Mouse (Mus musculus) lung, embryonic 14.5 days (tissue): ENCODE results near the gene Kdelr3. TPM values are rescaled to one million over a fixed set of nuclear protein-coding genes. Genes with fewer than 3 reads are reported as not detected.

Source experiments
- ATAC-seq: fragments of 200-750 bp; cut with Nextera tagmentation; 2 replicates; pipeline ENCODE4 v1.8.0; 2017; ENCODE audit warnings: mild to moderate bottlenecking, moderate TSS enrichment, moderate library complexity; ENCODE audit not compliant: insufficient read depth
- DNase-seq: peaks from one replicate; pipeline ENCODE4 v3.0.0-alpha.2; 2015
- H3K27ac ChIP-seq: fragments of 300-500 bp; sonication (generic); 2 replicates; pipeline ENCODE4 v1.5.1; 2014; ENCODE audit warnings: low read depth, mild to moderate bottlenecking, moderate library complexity
- H3K27me3 ChIP-seq: fragments of 300-500 bp; sonication (generic); 2 replicates; pipeline ENCODE4 v1.6.1; 2014; ENCODE audit warnings: low read length, control low read depth; ENCODE audit not compliant: insufficient read depth
- H3K36me3 ChIP-seq: fragments of 300-500 bp; sonication (generic); 2 replicates; pipeline ENCODE4 v1.6.1; 2014; ENCODE audit warnings: control low read depth; ENCODE audit not compliant: insufficient read depth
- H3K4me1 ChIP-seq: fragments of 300-500 bp; sonication (generic); 2 replicates; pipeline ENCODE4 v1.6.1; 2014; ENCODE audit warnings: antibody characterized with exemption, control low read depth; ENCODE audit not compliant: insufficient read depth
- H3K4me2 ChIP-seq: fragments of 300-500 bp; sonication (generic); 2 replicates; pipeline ENCODE4 v1.6.1; 2014; ENCODE audit warnings: mild to moderate bottlenecking
- H3K4me3 ChIP-seq: fragments of 300-500 bp; sonication (generic); 2 replicates; pipeline ENCODE4 v1.5.1; 2014; ENCODE audit warnings: low read depth, low read length
- H3K9ac ChIP-seq: fragments of 300-500 bp; sonication (generic); 2 replicates; pipeline ENCODE4 v1.6.1; 2014
- H3K9me3 ChIP-seq: fragments of 300-500 bp; sonication (generic); 2 replicates; pipeline ENCODE4 v1.6.1; 2016; ENCODE audit warnings: low read depth, low read length, control low read depth
- CTCF ChIP-seq: IDR thresholded peaks from 2 replicates; pipeline ENCODE4 v1.5.1; 2016; ENCODE audit warnings: antibody characterized with exemption, low read depth
- WGBS: fragments of 180-500 bp; shearing (Covaris S2); extraction: QIAGEN DNeasy Blood & Tissue Kit; methylation state at CpG from one replicate; pipeline ENCODE4 v1.1.7; 2014; 5-methylcytosine and 5-hydroxymethylcytosine counted together
- polyA plus RNA-seq: library from polyadenylated mRNA; unstranded; fragments of >200 nt; fragmentation: Nextera tagmentation; extraction: Ambion mirVana; gene quantifications from 2 replicates; pipeline ENCODE4 v1.2.1, GENCODE M21; 2014

Gene Kdelr3
- polyA plus RNA-seq = 60.3 and 68.2 TPM in 2 replicates

- Histone ChIP-seq H3K27ac (peak within 1 kb of the TSS; percentile 54; the same call in 1 of the 2 replicates), H3K9ac (peak within 1 kb of the TSS; percentile 73), H3K4me3 (peak within 1 kb of the TSS; percentile 66), H3K4me1 (0 out of 2 replicates have a peak, but pooled peaks cover 10% of the 10 kb centered on the region), H3K36me3 (no peaks in the 10 kb centered on the region), H3K9me3 (no peaks in the 10 kb centered on the region), H3K4me2 (peak within 1 kb of the TSS; percentile 64), H3K27me3 (peaks cover 44% of the 10 kb centered on the region)
- no peak for TF ChIP-seq CTCF
- WGBS = under 1% methylated on average over 71 of the region's 71 CpGs
- DNase-seq = peak; percentile 90
- peak; percentile 71 for ATAC-seq
Observed at GRCm38 (mm10) chr15:79516171-79517096, at the start of gene Kdelr3. Gene Kdelr3 (plus strand): TSS chr15:79516411.

GRCm38 (mm10) chr15:79466601-79467286, 49.5 kb upstream of the Kdelr3 start:
- Histone ChIP-seq H3K9me3 (no peaks in the 10 kb centered on the region), H3K27me3 (no peaks in the 10 kb centered on the region), H3K4me2 (no peak overlapping the region), H3K4me3 (no peak overlapping the region), H3K4me1 (no peaks in the 10 kb centered on the region), H3K36me3 (no peaks in the 10 kb centered on the region), H3K9ac (no peak overlapping the region), H3K27ac (no peak overlapping the region)
- 6% methylated on average over 18 of the region's 18 CpGs for WGBS
- DNase-seq (peak; percentile 96), ATAC-seq (peak; percentile 87)
- peak; percentile 99 for TF ChIP-seq CTCF

- Histone ChIP-seq H3K27me3 (no peaks in the 10 kb centered on the region), H3K36me3 (no peaks in the 10 kb centered on the region), H3K27ac (no peak overlapping the region), H3K9ac (no peak overlapping the region), H3K9me3 (no peaks in the 10 kb centered on the region), H3K4me2 (no peak overlapping the region), H3K4me3 (no peak overlapping the region), H3K4me1 (no peaks in the 10 kb centered on the region)
- 64% methylated on average over 5 of the region's 5 CpGs for WGBS
- TF ChIP-seq CTCF = no peak
- no peak for ATAC-seq
- no peak for DNase-seq
Observed at GRCm38 (mm10) chr15:79469577-79469976, 46.6 kb upstream of the Kdelr3 start.

GRCm38 (mm10) chr15:79470583-79470982, 45.6 kb upstream of the Kdelr3 start:
- DNase-seq (peak; percentile 63), ATAC-seq (peak; percentile 25; the same call in 1 of the 2 replicates)

GRCm38 (mm10) chr15:79471095-79471494, 45.1 kb upstream of the Kdelr3 start:
- 48% methylated on average over 10 of the region's 10 CpGs for WGBS
- no peak overlapping the region for H3K27ac ChIP-seq
- ATAC-seq = no peak
- H3K9ac ChIP-seq = no peak overlapping the region
- DNase-seq = no peak
- no peaks in the 10 kb centered on the region for H3K27me3 ChIP-seq
- H3K9me3 ChIP-seq = no peaks in the 10 kb centered on the region
- no peak for TF ChIP-seq CTCF
- H3K36me3 ChIP-seq = no peaks in the 10 kb centered on the region
- peak overlapping the region; percentile 47 for H3K4me2 ChIP-seq
- peak overlapping the region; percentile 27 for H3K4me3 ChIP-seq
- no peaks in the 10 kb centered on the region for H3K4me1 ChIP-seq

More at GRCm38 (mm10) chr15:79470583-79470982, 45.6 kb upstream of the Kdelr3 start:
- no peak overlapping the region for H3K9ac ChIP-seq
- no peak overlapping the region for H3K27ac ChIP-seq
- H3K4me3 ChIP-seq = peak overlapping the region; percentile 27
- no peaks in the 10 kb centered on the region for H3K9me3 ChIP-seq
- H3K4me2 ChIP-seq = peak overlapping the region; percentile 47
- H3K27me3 ChIP-seq = no peaks in the 10 kb centered on the region
- H3K36me3 ChIP-seq = no peaks in the 10 kb centered on the region
- WGBS = 30% methylated on average over 17 of the region's 17 CpGs
- H3K4me1 ChIP-seq = no peaks in the 10 kb centered on the region
- TF ChIP-seq CTCF = no peak

GRCm38 (mm10) chr15:79473042-79473441, 43.2 kb upstream of the Kdelr3 start:
- H3K9ac ChIP-seq = no peak overlapping the region
- H3K27me3 ChIP-seq = no peaks in the 10 kb centered on the region
- no peak for DNase-seq
- no peak overlapping the region for H3K4me3 ChIP-seq
- ATAC-seq = no peak
- H3K9me3 ChIP-seq = no peaks in the 10 kb centered on the region
- H3K4me2 ChIP-seq = no peak overlapping the region
- H3K36me3 ChIP-seq = no peaks in the 10 kb centered on the region
- TF ChIP-seq CTCF = peak; percentile 31
- no peaks in the 10 kb centered on the region for H3K4me1 ChIP-seq
- WGBS = 89% methylated on average over 5 of the region's 5 CpGs
- H3K27ac ChIP-seq = no peak overlapping the region
